Mouse (Mus musculus) c-Kit-positive CD71-positive TER-119-negative erythroid progenitor cells, embryonic 14.5 days (primary cell): ENCODE results near the gene Fxyd7.

Experiments used
- DNase-seq: peaks from one replicate; pipeline ENCODE4 v3.0.0-alpha.2; 2013; ENCODE audit warnings: low read depth

Gene Fxyd7

DNA sequence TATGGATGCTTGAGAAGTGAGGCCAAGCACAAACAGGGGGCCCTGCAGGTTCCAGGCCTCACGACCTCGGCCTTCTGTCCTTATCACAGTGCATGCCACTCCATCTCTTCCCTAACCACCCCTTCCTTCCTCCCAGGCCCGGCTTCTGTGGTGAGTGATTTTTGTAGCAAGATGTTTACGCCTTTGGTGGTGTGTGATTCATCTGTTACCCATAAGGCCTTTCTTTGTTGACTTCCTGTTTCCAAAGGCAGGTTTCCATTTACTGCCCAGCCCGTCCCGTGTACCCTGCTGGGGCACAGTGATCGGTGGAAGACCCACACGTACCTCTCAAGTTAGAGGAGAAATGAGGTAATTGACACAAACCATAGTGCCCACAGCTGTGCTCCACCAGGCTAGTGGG is 48.6 kb downstream of the Fxyd7 start:
- DNase-seq: no peak

DNA sequence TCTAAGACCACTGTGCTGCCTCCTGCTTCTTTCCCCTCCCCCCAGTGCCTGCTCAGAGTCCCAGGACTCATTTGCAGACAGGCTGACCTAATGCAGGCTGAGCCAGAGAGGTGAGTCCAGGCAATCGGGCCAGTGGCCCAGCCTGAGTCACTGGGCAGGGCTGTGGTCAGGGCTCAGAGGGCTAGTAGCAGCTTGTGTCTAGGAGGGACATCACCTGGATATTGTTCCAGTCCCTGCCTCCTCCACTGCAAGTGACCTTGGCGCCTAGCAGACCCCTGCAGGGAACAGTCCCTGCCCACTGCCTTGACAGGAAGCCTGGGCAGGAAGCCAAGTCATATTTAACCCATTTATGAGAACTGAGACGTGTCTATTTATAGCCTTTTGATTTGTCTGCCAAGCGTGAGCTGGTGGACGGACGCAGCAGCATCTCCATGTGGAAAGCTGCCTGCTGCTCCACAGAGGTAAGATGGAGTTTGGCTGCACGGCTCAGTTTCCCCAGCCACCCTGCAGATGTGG is 50.7 kb downstream of the Fxyd7 start:
- no peak for DNase-seq

DNA sequence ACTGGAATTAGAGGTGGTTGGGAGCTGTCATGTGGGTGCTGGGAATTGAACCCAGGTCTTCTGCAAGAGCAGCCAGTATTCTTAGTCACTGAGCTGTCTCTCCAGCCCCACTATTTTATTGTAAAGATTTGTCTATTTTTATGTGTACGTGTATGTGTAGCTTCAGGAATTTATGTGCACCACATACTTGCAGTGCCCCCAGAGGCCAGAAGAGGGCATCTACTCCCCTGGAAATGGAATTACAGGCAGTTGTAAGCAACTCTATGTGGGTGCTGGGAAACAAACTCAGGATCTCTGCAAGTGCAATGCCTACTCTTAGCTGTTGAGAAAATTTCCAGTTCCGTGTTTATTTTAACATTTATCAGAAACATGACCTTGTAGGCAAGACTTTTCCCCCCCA is 54.8 kb downstream of the Fxyd7 start:
- DNase-seq: no peak

DNA sequence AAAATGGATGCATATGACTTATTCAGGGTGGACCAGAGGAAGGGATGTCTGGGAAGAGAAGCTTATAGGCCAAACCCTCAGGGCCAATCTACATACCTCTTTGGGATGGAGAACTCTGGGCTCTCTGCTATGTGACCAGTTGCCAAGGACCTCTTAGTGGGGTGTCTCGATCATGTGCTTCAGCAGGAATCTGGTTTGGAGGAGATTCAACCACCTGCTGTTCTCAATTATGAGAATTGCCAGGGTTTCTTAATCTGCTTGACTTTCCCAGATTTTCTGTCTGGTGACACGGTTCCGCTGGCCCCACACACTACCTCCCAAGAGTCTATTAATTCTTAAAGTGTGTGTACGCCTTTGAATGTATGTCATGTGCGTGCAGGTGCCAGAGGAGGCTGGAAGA is 57.3 kb downstream of the Fxyd7 start:
- no peak for DNase-seq
